Mouse (Mus musculus): ENCODE measurements around the gene Prss53. TPM values are rescaled to one million over a fixed set of nuclear protein-coding genes. Genes with fewer than 3 reads are reported as not detected.

The Prss53 gene
- polyA plus RNA-seq, 1 experiment from 2014 or later = 0.64 TPM

- Histone ChIP-seq H3K4me3 (ENCODE audit: low read depth, low read length) (peak within 1 kb of the TSS; percentile 96), H3K9me3 (ENCODE audit: control insufficient read depth, low read length) (no peaks in the 10 kb centered on the region), H3K27me3 (replicated peaks; ENCODE audit: control insufficient read depth, insufficient read depth, low read length) (no peaks in the 10 kb centered on the region), H3K27ac (ENCODE audit: low read depth) (peak within 1 kb of the TSS; percentile 99), H3K4me2 (ENCODE audit: low read length) (peak within 1 kb of the TSS; percentile 79), H3K9ac (ENCODE audit: low read length) (peak within 1 kb of the TSS; percentile 98), H3K4me1 (replicated peaks; ENCODE audit: control insufficient read depth, insufficient read depth, low read length) (peaks cover 18% of the 10 kb centered on the region), H3K36me3 (ENCODE audit: control insufficient read depth, insufficient read depth, low read length) (peaks cover 46% of the 10 kb centered on the region)
- under 1% methylated on average over 60 of the region's 60 CpGs for WGBS
- DNase-seq (ENCODE audit: low spot score) = peak; percentile 97
- ATAC-seq (replicated peaks; ENCODE audit: low FRiP score, low TSS enrichment, low read depth) = peak; percentile 73
Measured at GRCm38 (mm10) chr7:127876467-127877348, 14.1 kb downstream of the Prss53 start, which contains the start of gene Zfp668. TSS of gene Zfp668 (minus strand) at chr7:127876828.

DNA sequence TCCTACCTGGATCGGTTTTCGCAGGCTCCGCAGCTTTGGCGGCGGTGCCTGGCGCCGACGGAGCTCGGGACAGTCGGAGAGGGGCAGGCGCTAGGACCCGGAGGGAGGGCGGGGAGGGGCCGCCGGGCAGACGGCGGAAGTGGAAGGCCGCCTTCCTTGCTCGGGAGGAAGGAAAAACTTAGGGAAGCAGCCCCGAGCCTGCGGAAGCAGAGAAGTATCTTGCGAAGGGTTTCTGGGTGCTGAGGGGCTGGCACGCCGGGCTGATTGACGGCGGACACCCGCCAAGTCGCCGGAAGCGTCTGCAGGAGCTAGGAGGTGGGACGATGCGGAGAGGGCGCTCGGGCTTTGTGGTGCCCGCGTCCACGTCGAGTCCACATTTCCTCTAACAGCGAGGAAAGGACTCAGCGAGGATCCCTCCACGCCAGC, 14.7 kb downstream of the Prss53 start, which contains the start of gene Zfp646:
TSS of gene Zfp646 (plus strand) at position 181 of the 426 bp plus-strand sequence.
- 1% methylated on average over 40 of the region's 41 CpGs for WGBS
- Histone ChIP-seq H3K9ac (ENCODE audit: low read length) (peak within 1 kb of the TSS; percentile 98), H3K27ac (ENCODE audit: low read depth) (peak within 1 kb of the TSS; percentile 99), H3K4me1 (replicated peaks; ENCODE audit: control insufficient read depth, insufficient read depth, low read length) (peaks cover 18% of the 10 kb centered on the region), H3K27me3 (replicated peaks; ENCODE audit: control insufficient read depth, insufficient read depth, low read length) (no peaks in the 10 kb centered on the region), H3K36me3 (ENCODE audit: control insufficient read depth, insufficient read depth, low read length) (peaks cover 43% of the 10 kb centered on the region), H3K4me2 (ENCODE audit: low read length) (peak within 1 kb of the TSS; percentile 79), H3K9me3 (ENCODE audit: control insufficient read depth, low read length) (no peaks in the 10 kb centered on the region), H3K4me3 (ENCODE audit: low read depth, low read length) (peak within 1 kb of the TSS; percentile 96)
- DNase-seq (ENCODE audit: low spot score) (peak; percentile 93), ATAC-seq (replicated peaks; ENCODE audit: low FRiP score, low TSS enrichment, low read depth) (peak; percentile 89)

DNA sequence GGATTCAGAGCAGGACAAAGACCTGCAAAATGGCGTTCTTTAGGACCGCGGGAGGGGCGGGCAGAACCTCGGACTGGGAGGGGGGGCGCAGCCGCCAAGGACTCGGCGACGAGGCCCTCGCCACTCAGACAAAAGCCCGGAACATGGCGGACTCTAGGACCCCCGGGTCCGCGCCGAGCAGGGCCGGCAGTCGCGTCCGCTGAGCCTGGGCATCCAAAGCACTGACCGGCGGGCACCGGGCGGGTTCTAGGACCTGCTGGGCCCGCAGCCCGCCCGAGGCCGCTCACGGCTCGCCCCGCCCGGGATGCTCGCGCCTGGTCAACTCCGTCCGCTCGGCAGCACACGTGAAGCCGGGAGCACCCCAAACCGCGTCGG, 15.2 kb downstream of the Prss53 start:
- DNase-seq (ENCODE audit: low spot score) = peak; percentile 95
- ATAC-seq (replicated peaks; ENCODE audit: low FRiP score, low TSS enrichment, low read depth) = peak; percentile 93
- H3K4me2 ChIP-seq (ENCODE audit: low read length) = peak overlapping the region; percentile 79
- no peaks in the 10 kb centered on the region for H3K9me3 ChIP-seq (ENCODE audit: control insufficient read depth, low read length)
- peaks cover 38% of the 10 kb centered on the region for H3K36me3 ChIP-seq (ENCODE audit: control insufficient read depth, insufficient read depth, low read length)
- WGBS = under 1% methylated on average over 40 of the region's 43 CpGs
- peak overlapping the region; percentile 98 for H3K9ac ChIP-seq (ENCODE audit: low read length)
- H3K4me1 ChIP-seq (replicated peaks; ENCODE audit: control insufficient read depth, insufficient read depth, low read length) = peaks cover 18% of the 10 kb centered on the region
- peak overlapping the region; percentile 99 for H3K27ac ChIP-seq (ENCODE audit: low read depth)
- peak overlapping the region; percentile 96 for H3K4me3 ChIP-seq (ENCODE audit: low read depth, low read length)
- no peaks in the 10 kb centered on the region for H3K27me3 ChIP-seq (replicated peaks; ENCODE audit: control insufficient read depth, insufficient read depth, low read length)

GRCm38 (mm10) chr7:127874812-127875626, 15.8 kb downstream of the Prss53 start:
- H3K4me3 ChIP-seq (ENCODE audit: low read depth, low read length) = peak overlapping the region; percentile 96
- DNase-seq (ENCODE audit: low spot score) = no peak
- H3K27me3 ChIP-seq (replicated peaks; ENCODE audit: control insufficient read depth, insufficient read depth, low read length) = no peaks in the 10 kb centered on the region
- H3K9ac ChIP-seq (ENCODE audit: low read length) = peak overlapping the region; percentile 98
- H3K36me3 ChIP-seq (ENCODE audit: control insufficient read depth, insufficient read depth, low read length) = peaks cover 32% of the 10 kb centered on the region
- WGBS = 4% methylated on average over 20 of the region's 20 CpGs
- no peaks in the 10 kb centered on the region for H3K9me3 ChIP-seq (ENCODE audit: control insufficient read depth, low read length)
- H3K27ac ChIP-seq (ENCODE audit: low read depth) = peak overlapping the region; percentile 99
- peaks cover 18% of the 10 kb centered on the region for H3K4me1 ChIP-seq (replicated peaks; ENCODE audit: control insufficient read depth, insufficient read depth, low read length)
- ATAC-seq (replicated peaks; ENCODE audit: low FRiP score, low TSS enrichment, low read depth) = peak; percentile 14; the same call in 1 of the 2 replicates
- peak overlapping the region; percentile 79 for H3K4me2 ChIP-seq (ENCODE audit: low read length)

DNA sequence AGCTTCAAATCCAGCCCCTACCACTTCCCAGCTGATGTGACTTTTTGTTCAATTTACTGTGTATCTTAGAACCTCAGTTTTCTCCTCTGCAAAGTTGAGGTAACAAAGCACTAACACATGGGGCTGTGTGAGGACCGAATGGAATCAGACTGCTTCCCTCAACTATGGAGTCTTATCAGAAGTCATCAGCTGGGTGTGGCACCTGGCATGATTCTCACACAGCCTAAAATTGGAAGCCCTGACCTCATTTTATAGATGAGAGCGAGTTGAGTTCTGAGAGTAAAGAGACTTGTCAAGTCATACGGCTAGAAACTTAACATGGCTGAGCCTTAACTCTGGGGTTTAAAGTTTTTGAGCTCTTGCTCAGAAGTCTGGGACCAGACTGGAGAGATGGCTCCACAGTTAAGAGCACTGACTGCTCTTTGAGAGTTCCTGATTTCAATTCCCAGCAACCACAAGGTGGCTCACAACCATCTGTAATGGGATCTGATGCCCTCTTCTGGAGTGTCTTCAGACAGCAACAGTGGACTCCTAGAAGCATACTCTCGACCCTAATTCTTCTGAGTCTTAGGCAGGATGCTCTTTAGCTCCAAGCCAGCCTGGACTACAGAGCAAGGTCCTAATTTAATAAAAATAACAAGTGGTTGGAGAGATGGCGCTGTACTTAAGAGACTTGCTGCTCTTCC, 20.5 kb downstream of the Prss53 start:
- 81% methylated on average over 5 of the region's 5 CpGs for WGBS
- Histone ChIP-seq H3K36me3 (ENCODE audit: control insufficient read depth, insufficient read depth, low read length) (peaks cover 37% of the 10 kb centered on the region), H3K4me1 (replicated peaks; ENCODE audit: control insufficient read depth, insufficient read depth, low read length) (peaks cover 10% of the 10 kb centered on the region; the same call in 1 of the 2 replicates), H3K9ac (ENCODE audit: low read length) (no peak overlapping the region), H3K9me3 (ENCODE audit: control insufficient read depth, low read length) (no peaks in the 10 kb centered on the region), H3K4me2 (ENCODE audit: low read length) (no peak overlapping the region), H3K27ac (ENCODE audit: low read depth) (no peak overlapping the region), H3K4me3 (ENCODE audit: low read depth, low read length) (no peak overlapping the region), H3K27me3 (replicated peaks; ENCODE audit: control insufficient read depth, insufficient read depth, low read length) (no peaks in the 10 kb centered on the region)
- ATAC-seq (replicated peaks; ENCODE audit: low FRiP score, low TSS enrichment, low read depth) = no peak
- no peak for DNase-seq (ENCODE audit: low spot score)

DNA sequence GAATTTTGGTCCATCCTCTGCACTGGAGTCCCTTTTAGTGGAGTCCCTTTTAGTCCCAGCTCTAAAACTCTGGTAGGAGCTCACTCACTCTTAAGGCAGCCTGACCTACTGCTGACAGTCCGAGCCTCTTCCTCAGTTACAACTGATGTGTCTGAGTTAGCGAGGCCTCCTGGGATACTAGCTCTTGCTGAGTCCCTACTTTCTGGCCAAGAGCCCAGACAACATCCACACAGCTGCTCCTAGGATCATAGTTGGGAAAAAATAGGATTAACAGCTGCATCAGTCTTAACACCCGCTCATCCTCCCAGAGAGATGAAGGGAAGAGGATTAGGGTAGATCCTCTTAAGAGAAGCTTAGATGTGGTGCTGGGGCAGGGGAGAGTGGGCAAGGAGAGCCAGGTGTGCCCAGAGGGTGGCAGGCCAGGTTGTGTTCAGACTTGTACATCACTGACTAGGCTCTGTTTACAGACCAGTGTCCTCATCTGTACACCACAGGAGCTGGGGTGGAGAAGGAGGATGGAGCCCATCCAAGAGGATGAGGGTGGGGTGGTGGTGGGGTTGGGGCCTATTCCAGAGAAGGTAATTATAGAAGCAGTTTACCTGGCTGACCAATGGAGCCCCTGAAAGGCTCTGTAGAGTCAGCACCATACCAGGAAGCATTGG, 21.5 kb downstream of the Prss53 start:
- Histone ChIP-seq H3K4me1 (replicated peaks; ENCODE audit: control insufficient read depth, insufficient read depth, low read length) (peaks cover 6% of the 10 kb centered on the region; the same call in 1 of the 2 replicates), H3K4me3 (ENCODE audit: low read depth, low read length) (no peak overlapping the region), H3K9me3 (ENCODE audit: control insufficient read depth, low read length) (no peaks in the 10 kb centered on the region), H3K27ac (ENCODE audit: low read depth) (no peak overlapping the region), H3K4me2 (ENCODE audit: low read length) (no peak overlapping the region), H3K36me3 (ENCODE audit: control insufficient read depth, insufficient read depth, low read length) (peaks cover 46% of the 10 kb centered on the region), H3K9ac (ENCODE audit: low read length) (no peak overlapping the region), H3K27me3 (replicated peaks; ENCODE audit: control insufficient read depth, insufficient read depth, low read length) (no peaks in the 10 kb centered on the region)
- ATAC-seq (replicated peaks; ENCODE audit: low FRiP score, low TSS enrichment, low read depth) = no peak; the same call in 1 of the 2 replicates
- WGBS = 61% methylated on average over 3 of the region's 3 CpGs
- DNase-seq (ENCODE audit: low spot score) = no peak

GRCm38 (mm10) chr7:127867641-127868040, 23.1 kb downstream of the Prss53 start:
- no peak for ATAC-seq (replicated peaks; ENCODE audit: low FRiP score, low TSS enrichment, low read depth)
- Histone ChIP-seq H3K9ac (ENCODE audit: low read length) (no peak overlapping the region), H3K9me3 (ENCODE audit: control insufficient read depth, low read length) (no peaks in the 10 kb centered on the region), H3K27me3 (replicated peaks; ENCODE audit: control insufficient read depth, insufficient read depth, low read length) (no peaks in the 10 kb centered on the region), H3K36me3 (ENCODE audit: control insufficient read depth, insufficient read depth, low read length) (peaks cover 43% of the 10 kb centered on the region), H3K4me2 (ENCODE audit: low read length) (no peak overlapping the region), H3K27ac (ENCODE audit: low read depth) (no peak overlapping the region), H3K4me3 (ENCODE audit: low read depth, low read length) (no peak overlapping the region), H3K4me1 (replicated peaks; ENCODE audit: control insufficient read depth, insufficient read depth, low read length) (no peaks in the 10 kb centered on the region)
- no peak for DNase-seq (ENCODE audit: low spot score)
- 97% methylated on average over 18 of the region's 18 CpGs for WGBS
